Mouse (Mus musculus) layer of hippocampus, postnatal 25 days (tissue): Measurements from ENCODE around the gene Sypl. TPM values are rescaled to one million over a fixed set of nuclear protein-coding genes. Genes with fewer than 3 reads are reported as not detected.

Experiments used
- DNase-seq, 2 experiments: peaks; one replicate each; pipeline ENCODE4 v3.0.0; 2022; ENCODE audit warnings: mixed read lengths in 2 of 2, low spot score in 1 of 2; ENCODE audit errors: extremely low spot score in 1 of 2
- total RNA-seq, 2 experiments: library from RNA; stranded (reverse); gene quantifications; 2 replicates each; pipeline ENCODE4 v1.2.3; 2021

The Sypl gene
- total RNA-seq: 10 to 100 TPM; 41.2 to 44.4 TPM

DNA sequence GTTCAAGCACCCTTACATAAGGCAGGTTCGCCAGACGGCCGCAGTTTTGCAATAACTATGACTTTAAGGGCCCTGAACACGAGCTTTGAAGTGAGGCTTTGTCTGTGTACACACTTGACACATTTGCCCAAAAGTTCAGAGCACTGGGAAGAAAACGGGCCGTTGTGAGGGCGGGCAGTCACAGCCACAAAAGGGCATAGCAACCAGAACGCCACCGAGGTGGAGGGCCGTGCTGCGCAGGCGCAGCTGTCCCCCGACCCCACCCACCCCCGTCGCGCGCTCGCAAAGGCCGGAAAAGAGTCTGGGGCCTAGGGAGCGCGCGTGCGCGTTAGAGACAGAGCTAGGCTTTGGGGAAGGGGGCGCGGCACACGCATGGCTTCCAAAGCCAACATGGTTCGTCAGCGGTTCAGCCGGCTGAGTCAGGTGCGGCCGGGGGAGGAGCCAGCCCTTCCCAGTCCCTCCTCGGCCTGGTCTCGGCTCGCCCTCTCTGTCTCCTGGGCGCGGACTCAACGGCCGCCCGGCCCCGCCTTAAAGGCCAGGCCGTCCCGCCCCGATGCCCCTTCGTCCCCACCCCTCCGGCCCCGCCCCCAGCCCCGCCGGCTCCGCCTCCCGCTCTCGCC is at the start of gene Sypl:
TSS of gene Sypl (plus strand) at position 296 of the 620 bp plus-strand sequence.
- DNase-seq: peak; percentile 80 to 92

DNA sequence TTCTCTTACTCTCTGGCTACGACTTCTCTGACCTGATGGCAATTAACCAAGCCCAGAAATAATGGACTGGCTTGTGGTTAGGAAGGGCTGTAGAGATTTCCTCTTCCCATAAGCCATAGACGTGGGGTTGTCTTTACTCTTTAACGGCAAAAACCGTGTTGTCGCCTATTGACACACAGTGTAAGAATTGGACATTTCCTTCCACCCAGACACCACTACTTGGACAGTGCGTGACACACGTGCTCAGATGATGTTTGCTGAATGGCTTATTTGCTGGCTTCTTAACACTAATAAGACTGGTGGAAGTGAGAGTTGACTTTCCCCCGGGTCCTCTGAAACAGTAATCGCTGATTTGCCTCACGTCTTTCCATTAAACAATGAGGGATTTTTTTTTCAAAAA is 44.0 kb upstream of the Sypl start:
- DNase-seq: no peak

DNA sequence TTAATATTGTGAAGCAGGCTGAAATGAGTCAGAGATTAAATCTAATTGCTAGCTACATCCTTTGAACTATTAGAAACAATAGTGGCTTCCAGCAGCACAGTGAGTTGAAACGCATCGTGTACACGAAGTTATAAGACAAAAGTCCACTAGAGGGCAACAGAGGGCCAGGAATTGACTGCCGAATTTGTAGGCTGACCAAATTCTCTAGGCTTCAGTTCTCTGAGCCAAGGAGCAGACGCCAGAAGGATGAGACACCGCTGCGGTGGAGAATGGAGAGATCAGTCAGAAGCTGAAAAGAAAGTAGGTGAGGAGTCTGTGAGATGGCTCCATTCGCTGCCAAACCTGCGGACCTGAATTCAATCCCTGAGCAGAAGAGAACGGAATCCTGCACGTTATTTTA is 43.6 kb upstream of the Sypl start:
- peak in 1 of 2 experiments; percentile 45 for DNase-seq

DNA sequence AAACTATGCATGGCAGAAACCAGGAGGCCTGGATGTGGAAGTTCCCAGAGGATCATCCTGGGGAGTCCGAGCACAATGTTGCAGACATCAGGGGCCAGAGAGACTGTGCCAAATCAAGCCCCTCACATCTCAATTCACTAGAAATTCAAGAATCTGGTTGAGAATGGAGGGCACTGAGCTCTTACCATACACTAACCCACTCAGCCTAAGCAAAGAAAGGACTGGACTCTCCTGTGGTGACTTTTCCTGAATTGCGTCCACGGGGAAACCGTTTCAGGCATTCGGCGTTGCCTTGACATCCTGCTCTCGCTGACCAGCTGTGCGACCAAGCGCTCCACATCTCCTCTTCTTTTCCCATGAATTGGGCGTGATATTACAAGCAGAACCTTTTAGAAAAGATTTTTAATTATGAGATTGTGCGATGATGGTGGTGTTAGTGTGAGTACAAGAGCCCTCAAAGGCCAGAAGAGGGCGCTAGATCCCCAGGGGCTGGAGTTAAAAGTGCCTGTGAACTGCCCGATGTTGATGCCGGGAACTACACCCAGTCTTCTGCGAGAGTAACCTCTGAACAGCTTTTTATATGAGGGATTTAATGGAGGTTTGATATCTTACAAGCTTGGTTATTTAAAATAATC is 43.0 kb upstream of the Sypl start:
- peak in 1 of 2 experiments; percentile 42 for DNase-seq

DNA sequence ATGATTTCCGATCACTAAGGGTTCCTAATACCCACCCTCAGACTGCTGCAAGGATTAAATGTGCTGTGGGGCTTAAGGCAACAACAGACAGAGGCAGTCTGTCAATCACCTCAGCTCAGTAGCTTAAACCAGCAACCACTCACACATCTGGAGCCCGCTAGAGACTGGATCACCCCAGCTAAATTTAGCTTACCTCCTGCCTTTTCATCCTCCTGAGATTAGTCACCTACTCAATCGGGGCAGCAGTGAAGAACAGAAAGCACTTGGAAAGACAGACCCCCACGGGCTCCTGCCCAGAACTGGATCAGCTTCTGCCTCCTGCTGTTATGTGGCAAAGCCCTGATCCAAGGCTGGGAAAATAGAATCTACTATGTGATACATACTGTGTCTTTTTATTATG is 42.1 kb upstream of the Sypl start:
- no peak for DNase-seq

DNA sequence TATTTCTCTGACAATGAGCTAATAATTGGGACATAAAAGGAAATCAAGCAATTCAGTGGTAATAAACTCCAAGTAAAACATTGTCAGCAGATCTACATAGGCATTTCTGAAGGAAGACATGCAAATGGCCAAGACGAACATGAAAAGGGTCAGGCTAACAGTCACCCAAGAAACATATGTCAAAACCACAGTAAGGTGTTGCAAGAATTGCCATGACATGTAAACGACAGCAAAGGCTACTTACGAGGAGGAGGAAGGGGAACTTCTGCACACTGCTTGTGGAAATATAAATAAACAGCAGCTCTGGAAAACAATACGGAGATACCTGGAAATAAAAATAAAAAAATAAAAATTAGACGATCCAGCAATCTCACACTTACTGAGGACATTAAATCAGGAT is 40.9 kb upstream of the Sypl start:
- DNase-seq: no peak

DNA sequence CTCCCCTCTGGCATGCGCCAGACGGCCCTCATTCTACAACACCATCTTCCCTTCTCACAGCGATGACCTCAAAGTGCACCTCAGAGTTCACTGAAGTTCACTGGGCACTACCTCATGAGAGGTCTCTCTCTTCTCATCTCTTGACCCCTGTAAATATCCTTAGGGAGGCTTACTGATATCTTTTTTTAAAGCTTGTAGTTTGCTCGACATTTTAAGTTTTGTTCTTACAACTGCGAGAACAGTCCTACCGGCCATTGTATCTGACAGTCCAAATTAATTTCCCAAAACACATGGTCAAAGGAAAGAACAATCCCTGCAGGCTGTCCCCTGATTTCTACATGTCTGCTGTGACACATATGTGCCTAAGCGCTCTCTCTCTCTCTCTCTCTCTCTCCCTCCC is 35.0 kb upstream of the Sypl start:
- no peak for DNase-seq

DNA sequence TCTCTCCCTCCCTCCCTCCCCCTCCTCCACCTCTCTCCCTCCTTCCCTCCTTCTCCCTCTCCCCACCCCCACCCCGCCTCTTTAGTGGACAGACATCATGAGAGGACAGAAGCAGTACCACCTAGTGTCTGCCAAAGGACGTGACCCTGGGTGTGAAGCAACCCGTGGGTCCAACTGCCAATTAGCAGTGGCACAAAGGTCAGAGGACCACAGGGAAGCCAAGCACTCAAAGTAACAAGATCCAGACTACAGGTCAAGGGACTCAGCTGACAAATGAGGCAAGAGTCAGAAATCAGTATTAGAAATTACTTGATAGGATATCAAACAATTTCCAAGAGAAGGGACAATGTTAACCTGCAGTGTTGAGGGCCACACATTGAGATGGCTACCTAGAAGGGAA is 34.6 kb upstream of the Sypl start:
- no peak for DNase-seq

DNA sequence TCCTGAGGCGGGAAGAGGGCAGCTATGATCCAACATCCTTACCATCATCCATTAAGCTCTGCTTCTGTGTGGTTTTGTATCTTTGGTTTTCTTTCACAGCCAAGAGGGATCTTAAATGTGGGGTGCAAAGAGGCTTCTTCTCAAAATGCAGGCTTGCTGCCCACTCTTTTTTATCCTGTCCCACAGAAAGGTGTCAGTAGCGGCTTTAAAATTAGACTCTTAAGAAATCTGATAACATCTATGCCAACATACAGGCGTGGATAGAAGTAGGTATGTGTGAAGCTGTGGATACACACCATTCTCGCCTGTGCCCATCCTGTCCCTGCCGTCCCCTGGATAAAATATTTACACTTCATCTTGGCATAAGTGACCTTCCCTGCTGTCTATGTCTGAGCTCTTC is 34.2 kb upstream of the Sypl start:
- DNase-seq: no peak

DNA sequence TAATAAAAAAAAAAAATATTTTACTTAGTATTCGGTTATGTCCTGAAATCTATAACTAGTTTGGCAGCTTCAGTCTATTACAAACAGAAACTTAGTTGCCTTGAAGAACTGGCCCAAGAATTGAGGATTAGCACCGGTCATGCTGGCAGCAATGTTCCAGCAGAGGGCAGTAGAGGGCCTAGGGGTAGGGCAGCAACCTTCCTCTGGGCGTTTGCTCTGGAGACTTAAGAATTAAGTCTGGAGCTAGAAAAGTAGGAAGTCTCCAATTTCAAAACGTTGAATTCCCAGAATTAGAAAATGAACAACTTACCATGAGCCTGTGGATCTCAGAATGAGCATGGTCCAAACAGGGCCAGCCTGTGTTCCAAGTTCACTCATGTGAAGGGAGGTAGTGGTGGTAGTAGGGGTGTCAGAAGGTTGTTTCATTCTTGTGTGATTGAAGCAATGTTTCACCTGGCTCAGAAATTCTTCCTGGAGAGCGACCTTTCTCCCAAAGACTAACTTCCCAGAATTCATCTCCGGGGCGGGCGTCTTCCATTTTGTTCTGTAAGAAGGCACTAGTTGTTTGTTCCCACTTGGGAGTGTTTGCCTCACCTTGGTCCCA is 33.4 kb upstream of the Sypl start:
- peak; percentile 40 to 76 for DNase-seq

DNA sequence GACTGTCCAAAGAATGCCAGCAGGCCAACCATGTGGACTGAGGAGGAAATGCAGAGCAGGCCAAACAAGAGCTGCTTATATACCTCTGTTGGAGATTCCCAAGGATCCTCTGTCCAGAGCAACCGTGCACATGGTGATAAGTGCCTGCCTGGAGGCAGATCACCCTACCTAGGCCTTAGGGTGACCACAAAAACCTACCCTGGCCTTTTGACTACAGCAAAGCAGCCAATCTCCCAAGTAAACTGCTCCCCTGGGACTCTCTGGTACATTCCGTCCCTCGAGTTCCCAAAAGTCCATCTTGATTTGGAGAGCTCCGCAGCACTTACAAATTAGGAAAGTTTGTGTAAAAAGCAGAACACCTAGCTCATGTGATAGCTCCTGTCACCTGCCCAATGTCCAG is 32.6 kb upstream of the Sypl start:
- no peak for DNase-seq

DNA sequence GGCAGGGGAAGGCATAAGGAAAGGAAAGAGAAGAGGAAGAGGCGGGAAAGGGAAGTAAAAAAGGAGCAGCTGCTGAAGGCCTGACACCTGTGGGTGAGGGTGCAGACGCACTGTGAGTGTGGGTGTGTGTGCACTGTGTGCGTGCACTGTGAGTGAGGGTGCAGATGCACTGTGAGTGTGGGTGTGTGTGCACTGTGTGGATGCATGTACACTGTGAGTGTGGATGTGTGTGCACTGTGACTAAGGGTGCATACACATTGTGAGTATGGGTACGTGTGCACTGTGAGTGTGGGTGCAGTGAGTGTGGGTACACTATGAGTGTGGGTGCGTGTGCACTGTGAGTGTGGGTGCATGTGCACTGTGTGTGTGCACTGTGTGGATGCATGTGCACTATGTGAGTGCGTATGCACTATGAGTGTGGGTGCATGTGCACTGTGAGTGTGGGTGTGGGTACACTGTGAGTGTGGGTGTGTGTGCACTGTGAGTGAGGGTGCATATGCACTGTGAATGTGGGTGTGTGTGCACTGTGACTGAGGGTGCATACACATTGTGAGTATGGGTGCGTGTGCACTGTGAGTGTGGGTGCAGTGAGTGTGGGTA is 32.1 kb upstream of the Sypl start:
- no peak for DNase-seq

DNA sequence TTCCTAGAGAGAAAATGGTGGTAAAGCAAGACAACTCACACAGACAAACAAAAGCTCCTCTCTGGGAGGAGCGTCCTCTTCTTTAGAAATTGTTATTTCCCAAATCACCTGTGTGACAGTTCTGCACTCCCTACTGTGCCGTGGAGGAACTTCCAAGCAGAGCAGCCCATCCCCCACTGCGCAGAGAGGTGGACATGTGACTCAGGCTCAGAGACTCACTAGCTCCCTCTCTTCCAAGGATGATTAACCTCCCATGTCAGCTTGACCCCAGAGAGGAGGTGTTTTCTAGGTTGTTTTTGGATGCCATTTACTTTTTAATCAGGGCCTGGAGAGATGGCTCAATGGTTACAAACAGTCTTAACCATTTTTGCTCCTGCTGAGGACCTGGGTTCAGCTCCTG is 29.4 kb upstream of the Sypl start:
- no peak for DNase-seq

DNA sequence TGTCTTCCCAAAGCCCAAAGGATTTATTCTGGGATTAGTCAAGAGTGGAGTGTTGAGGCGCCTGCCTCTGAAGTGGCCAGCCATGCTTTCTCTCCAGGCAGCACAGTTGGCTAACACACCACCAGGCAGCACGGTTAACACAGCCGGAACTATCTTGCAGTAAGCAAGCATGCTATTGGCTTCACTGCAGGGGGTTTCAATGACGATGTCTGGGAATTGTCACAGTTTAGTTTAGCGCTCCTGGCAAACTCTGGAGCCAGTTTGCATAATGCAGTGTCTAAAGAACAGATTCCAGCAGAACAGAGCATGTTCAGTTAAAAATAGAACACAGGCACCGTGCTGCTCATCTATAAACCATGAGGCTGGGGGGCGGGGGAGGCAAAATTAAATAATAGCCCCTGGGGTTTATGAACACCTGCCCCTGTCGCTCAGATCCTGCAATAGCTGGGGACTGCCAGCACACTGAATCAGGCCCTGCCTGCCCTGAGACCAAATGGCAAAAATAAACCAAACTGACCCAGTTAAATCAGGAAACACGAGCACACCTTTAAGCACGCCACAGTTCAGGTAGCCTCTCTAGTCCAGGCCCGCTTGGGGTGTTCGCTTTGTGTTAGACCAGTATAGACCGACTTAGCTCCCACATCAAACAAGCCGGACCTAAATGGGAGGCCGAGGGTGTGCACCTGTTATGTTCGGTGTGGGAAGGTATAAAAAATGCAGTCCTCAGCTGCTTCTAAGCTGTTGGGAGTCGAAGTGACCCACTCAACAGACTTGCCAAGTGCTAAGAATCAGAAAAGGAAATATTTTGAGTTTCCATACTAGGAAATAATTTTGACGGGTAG is 27.1 kb upstream of the Sypl start:
- peak; percentile 21 to 35 for DNase-seq

DNA sequence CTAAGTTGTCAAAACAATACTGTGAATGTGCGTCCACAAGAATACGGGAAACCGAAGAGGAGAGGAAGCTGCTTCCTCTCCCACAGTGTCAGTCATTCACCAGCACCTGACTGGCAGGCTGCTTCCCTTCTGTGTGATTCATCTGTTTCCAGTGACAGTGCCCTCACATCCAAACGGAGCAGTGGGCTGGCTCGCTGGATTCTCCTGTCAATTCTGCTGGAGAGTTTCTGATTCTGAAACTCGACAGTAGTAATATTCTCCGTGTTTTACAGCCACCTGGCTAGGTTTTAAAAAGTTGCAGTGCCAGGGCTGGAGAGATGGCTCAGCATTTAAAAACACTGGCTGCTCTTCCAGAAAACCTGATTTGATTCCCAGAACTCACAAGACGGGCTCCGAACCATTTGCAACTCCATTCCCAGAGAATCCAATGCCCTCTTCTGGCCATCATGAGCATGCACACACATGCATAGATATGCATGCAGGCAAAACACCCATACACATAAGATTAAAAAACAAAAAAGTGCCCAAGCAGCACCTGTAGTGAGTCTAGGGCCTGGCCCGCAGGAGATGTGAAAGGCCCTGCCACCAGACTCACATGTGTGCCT is 26.4 kb upstream of the Sypl start:
- DNase-seq: no peak

DNA sequence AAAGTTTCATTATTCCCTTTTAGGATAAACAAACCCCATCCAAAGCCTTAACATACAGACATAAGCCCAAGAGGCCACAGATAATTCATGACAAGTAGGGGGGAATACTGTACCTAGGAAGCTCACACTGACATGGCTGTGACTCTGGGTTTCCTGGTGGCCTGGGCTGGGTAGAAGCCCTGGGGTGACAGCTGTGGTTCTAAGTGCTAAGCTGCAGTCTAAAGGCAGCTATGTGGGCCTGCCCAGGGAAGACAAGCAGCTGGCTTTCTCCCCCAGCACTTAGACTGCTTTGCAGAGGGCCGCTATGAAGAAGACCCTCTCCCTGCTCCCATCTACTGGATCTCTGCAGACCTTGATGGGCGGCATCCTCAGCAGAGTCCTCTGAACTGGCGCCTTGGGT is 25.5 kb upstream of the Sypl start:
- DNase-seq: no peak

DNA sequence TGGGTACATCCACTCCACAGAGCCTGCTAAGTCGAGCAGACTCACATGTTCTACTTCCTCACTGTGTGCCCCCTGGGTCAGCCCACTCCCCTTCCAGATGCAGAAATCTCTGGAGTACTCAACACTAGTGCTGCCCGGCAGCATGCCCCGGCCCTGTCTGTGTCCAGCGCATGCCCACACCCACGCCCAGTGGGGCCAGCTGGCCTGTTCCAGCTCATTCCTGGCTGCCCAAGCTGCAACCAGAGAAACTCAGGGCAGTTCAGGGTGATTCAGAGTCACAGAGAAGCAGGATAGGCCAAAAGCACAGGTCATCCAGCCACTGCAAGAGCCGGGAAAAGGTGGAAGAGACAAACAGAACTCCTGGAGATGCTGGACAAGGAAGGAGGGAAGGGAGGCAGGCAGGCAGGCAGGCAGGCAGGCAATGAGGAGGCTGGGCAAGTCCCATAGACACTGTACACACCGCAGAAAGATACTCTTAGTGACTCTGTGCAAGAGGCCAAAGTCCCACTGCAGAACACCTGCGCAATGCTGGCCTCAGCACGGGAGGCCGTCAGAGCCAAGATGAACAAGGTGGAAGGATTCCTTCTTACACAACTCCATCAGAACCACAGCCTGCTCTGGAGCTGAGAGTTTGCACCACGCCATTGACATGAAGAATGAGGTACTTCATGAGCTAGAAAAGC is 23.7 kb upstream of the Sypl start:
- DNase-seq: no peak

DNA sequence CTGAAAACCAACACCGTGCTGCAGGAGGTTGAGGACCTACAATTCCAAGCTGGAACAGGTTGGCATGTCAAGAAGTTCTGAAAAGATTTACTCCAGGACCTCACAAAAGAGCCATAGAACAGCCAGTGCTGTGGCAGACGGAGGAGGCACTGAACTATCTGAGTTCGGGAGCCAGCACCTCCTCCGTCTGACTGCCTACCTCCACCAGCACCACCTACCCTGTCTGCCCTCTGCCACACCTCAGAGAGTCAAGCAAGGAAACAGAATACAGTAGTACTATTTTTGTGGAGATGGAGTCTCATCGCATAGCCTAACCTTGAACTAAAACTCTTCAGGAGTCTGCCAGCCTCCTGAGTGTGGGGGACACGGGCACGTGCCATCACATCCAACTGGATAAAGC is 23.1 kb upstream of the Sypl start:
- no peak for DNase-seq

DNA sequence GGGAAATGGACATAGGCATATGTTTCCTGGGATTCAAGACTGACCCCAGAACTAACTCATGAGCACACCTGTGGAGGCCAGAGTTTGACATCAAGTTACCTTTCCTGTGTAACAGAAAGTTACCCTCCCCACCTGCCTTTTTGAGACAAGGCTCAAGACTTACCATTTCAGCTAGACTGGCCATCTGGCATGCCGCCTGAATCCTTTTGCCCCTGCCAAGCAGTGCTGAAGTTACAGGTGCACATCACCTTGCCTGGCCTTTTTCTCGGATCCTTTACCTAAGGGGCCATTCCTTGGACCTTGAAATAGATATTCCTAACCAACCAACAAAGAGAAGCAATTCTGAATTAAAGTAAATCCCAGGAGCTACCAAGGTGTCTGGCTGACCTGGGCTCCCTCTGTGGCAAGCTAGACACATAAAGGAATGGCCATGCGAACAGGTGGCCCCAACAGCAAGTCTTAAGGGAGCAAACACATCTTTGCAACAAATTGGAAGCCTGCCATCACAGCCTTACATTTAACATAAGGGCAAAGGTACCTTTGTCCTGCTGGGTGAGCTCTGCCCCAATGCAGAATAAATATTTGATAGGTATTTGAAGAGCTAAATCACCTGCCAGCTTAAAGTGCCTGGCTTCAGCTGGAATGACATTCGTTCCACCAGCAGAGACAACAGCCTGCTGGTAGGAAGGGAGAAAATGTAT is 17.3 kb upstream of the Sypl start:
- DNase-seq: no peak
